Mouse (Mus musculus) stomach, embryonic 15.5 days (tissue): ENCODE data around the gene 1700013F07Rik. TPM values are rescaled to one million over a fixed set of nuclear protein-coding genes. Genes with fewer than 3 reads are reported as not detected.

Source experiments
- ATAC-seq: fragments of 200-750 bp; cut with Nextera tagmentation; 2 replicates; pipeline ENCODE4 v1.8.0; 2017; ENCODE audit warnings: low read depth, moderate number of reproducible peaks, moderate TSS enrichment; ENCODE audit not compliant: insufficient read depth, low FRiP score
- H3K27ac ChIP-seq: fragments of 300-500 bp; sonication (generic); 2 replicates; pipeline ENCODE4 v1.5.1; 2015; ENCODE audit warnings: mild to moderate bottlenecking, inconsistent platforms
- H3K27me3 ChIP-seq: fragments of 300-500 bp; sonication (generic); replicated peaks from 2 replicates; pipeline ENCODE4 v1.6.1; 2015; ENCODE audit warnings: inconsistent platforms
- H3K36me3 ChIP-seq: fragments of 300-500 bp; sonication (generic); 2 replicates; pipeline ENCODE4 v1.6.1; 2015; ENCODE audit warnings: inconsistent platforms
- H3K4me1 ChIP-seq: fragments of 300-500 bp; sonication (generic); 2 replicates; pipeline ENCODE4 v1.6.1; 2015; ENCODE audit warnings: inconsistent platforms
- H3K4me2 ChIP-seq: fragments of 300-500 bp; sonication (generic); 2 replicates; pipeline ENCODE4 v1.6.1; 2015; ENCODE audit warnings: mild to moderate bottlenecking, inconsistent platforms
- H3K4me3 ChIP-seq: fragments of 300-500 bp; sonication (generic); replicated peaks from 2 replicates; pipeline ENCODE4 v1.5.1; 2015; ENCODE audit warnings: inconsistent platforms
- H3K9ac ChIP-seq: fragments of 300-500 bp; sonication (generic); 2 replicates; pipeline ENCODE4 v1.6.1; 2015; ENCODE audit warnings: inconsistent platforms
- H3K9me3 ChIP-seq: fragments of 300-500 bp; sonication (generic); 2 replicates; pipeline ENCODE4 v1.6.1; 2016; ENCODE audit warnings: inconsistent platforms
- WGBS: fragments of 180-500 bp; shearing (Covaris S2); methylation state at CpG from one replicate; pipeline ENCODE4 v1.1.7; 2015; 5-methylcytosine and 5-hydroxymethylcytosine counted together
- polyA plus RNA-seq: library from polyadenylated mRNA; unstranded; fragments of >200 nt; fragmentation: Nextera tagmentation; extraction: Ambion mirVana; gene quantifications from 2 replicates; pipeline ENCODE4 v1.2.1, GENCODE M21; 2015

Gene 1700013F07Rik
- polyA plus RNA-seq, 1 experiment from 2014 or later: 0.41 TPM

GRCm38 (mm10) chr3:108513465-108513864 is 20.5 kb upstream of the 1700013F07Rik start:
- H3K9ac ChIP-seq: no peak overlapping the region
- no peaks in the 10 kb centered on the region for H3K36me3 ChIP-seq
- no peaks in the 10 kb centered on the region for H3K9me3 ChIP-seq
- no peak overlapping the region for H3K27ac ChIP-seq
- no peak for ATAC-seq
- H3K4me1 ChIP-seq: peaks cover 12% of the 10 kb centered on the region
- 67% methylated on average over 3 of the region's 3 CpGs for WGBS
- no peak overlapping the region for H3K4me3 ChIP-seq
- no peak overlapping the region for H3K4me2 ChIP-seq
- no peaks in the 10 kb centered on the region for H3K27me3 ChIP-seq

GRCm38 (mm10) chr3:108518276-108518675 is 15.7 kb upstream of the 1700013F07Rik start:
- H3K9me3 ChIP-seq: no peaks in the 10 kb centered on the region
- 46% methylated on average over 4 of the region's 4 CpGs for WGBS
- H3K4me3 ChIP-seq: no peak overlapping the region
- no peaks in the 10 kb centered on the region for H3K27me3 ChIP-seq
- H3K9ac ChIP-seq: no peak overlapping the region
- H3K36me3 ChIP-seq: no peaks in the 10 kb centered on the region
- H3K27ac ChIP-seq: no peak overlapping the region
- H3K4me2 ChIP-seq: no peak overlapping the region
- ATAC-seq: no peak
- no peaks in the 10 kb centered on the region for H3K4me1 ChIP-seq

- Histone ChIP-seq H3K9ac (no peak overlapping the region), H3K9me3 (no peaks in the 10 kb centered on the region), H3K27me3 (no peaks in the 10 kb centered on the region), H3K4me3 (no peak overlapping the region), H3K36me3 (no peaks in the 10 kb centered on the region), H3K27ac (no peak overlapping the region), H3K4me2 (no peak overlapping the region), H3K4me1 (no peaks in the 10 kb centered on the region)
- WGBS: 82% methylated on average over 4 of the region's 4 CpGs
- ATAC-seq: no peak
Measured at GRCm38 (mm10) chr3:108523415-108523814, 10.5 kb upstream of the 1700013F07Rik start.

GRCm38 (mm10) chr3:108528489-108528888 is 5.5 kb upstream of the 1700013F07Rik start:
- no peak overlapping the region for H3K4me3 ChIP-seq
- H3K27ac ChIP-seq: no peak overlapping the region
- 89% methylated on average over 8 of the region's 8 CpGs for WGBS
- no peaks in the 10 kb centered on the region for H3K36me3 ChIP-seq
- H3K9ac ChIP-seq: no peak overlapping the region
- no peaks in the 10 kb centered on the region for H3K27me3 ChIP-seq
- H3K4me1 ChIP-seq: no peaks in the 10 kb centered on the region
- no peaks in the 10 kb centered on the region for H3K9me3 ChIP-seq
- no peak overlapping the region for H3K4me2 ChIP-seq
- ATAC-seq: no peak

GRCm38 (mm10) chr3:108533114-108533885 is 650 bp upstream of the 1700013F07Rik start:
- H3K9ac ChIP-seq: no peak overlapping the region
- no peaks in the 10 kb centered on the region for H3K9me3 ChIP-seq
- WGBS: 52% methylated on average over 9 of the region's 9 CpGs
- no peaks in the 10 kb centered on the region for H3K36me3 ChIP-seq
- H3K4me2 ChIP-seq: no peak overlapping the region
- peak; percentile 75 for ATAC-seq
- H3K27ac ChIP-seq: peak overlapping the region; percentile 70
- peaks cover 8% of the 10 kb centered on the region for H3K4me1 ChIP-seq
- no peak overlapping the region for H3K4me3 ChIP-seq
- H3K27me3 ChIP-seq: peaks cover 7% of the 10 kb centered on the region; the same call in 1 of the 2 replicates

GRCm38 (mm10) chr3:108535896-108536516 is 2.1 kb downstream of the 1700013F07Rik start:
- Histone ChIP-seq H3K4me3 (peak overlapping the region; percentile 38), H3K27ac (no peak overlapping the region), H3K4me2 (peak overlapping the region; percentile 69), H3K36me3 (no peaks in the 10 kb centered on the region), H3K9ac (no peak overlapping the region), H3K27me3 (peaks cover 7% of the 10 kb centered on the region; the same call in 1 of the 2 replicates), H3K9me3 (no peaks in the 10 kb centered on the region), H3K4me1 (peaks cover 8% of the 10 kb centered on the region)
- 11% methylated on average over 15 of the region's 15 CpGs for WGBS
- ATAC-seq: no peak

- H3K27me3 ChIP-seq: peaks cover 7% of the 10 kb centered on the region; the same call in 1 of the 2 replicates
- WGBS: under 1% methylated on average over 34 of the region's 35 CpGs
- peak; percentile 72; the same call in 1 of the 2 replicates for ATAC-seq
- no peak within 1 kb of the TSS for H3K9ac ChIP-seq
- H3K4me3 ChIP-seq: peak within 1 kb of the TSS; percentile 38
- no peaks in the 10 kb centered on the region for H3K36me3 ChIP-seq
- H3K9me3 ChIP-seq: no peaks in the 10 kb centered on the region
- peaks cover 8% of the 10 kb centered on the region for H3K4me1 ChIP-seq
- peak within 1 kb of the TSS; percentile 69 for H3K4me2 ChIP-seq
- H3K27ac ChIP-seq: no peak within 1 kb of the TSS
Measured at GRCm38 (mm10) chr3:108536517-108537260, 2.7 kb downstream of the 1700013F07Rik start, which contains the start of gene 5330417C22Rik. Gene 5330417C22Rik (minus strand): TSS chr3:108536536.

- no peak; the same call in 1 of the 2 replicates for ATAC-seq
- H3K4me3 ChIP-seq: peak overlapping the region; percentile 19
- H3K27ac ChIP-seq: no peak overlapping the region
- no peak overlapping the region for H3K9ac ChIP-seq
- peaks cover 7% of the 10 kb centered on the region; the same call in 1 of the 2 replicates for H3K27me3 ChIP-seq
- peaks cover 8% of the 10 kb centered on the region for H3K4me1 ChIP-seq
- no peaks in the 10 kb centered on the region for H3K9me3 ChIP-seq
- peak overlapping the region; percentile 57 for H3K4me2 ChIP-seq
- no peaks in the 10 kb centered on the region for H3K36me3 ChIP-seq
- WGBS: 3% methylated on average over 17 of the region's 17 CpGs
Measured at GRCm38 (mm10) chr3:108537303-108537702, 3.4 kb downstream of the 1700013F07Rik start.

- H3K36me3 ChIP-seq: no peaks in the 10 kb centered on the region
- peaks cover 3% of the 10 kb centered on the region; the same call in 1 of the 2 replicates for H3K4me1 ChIP-seq
- no peaks in the 10 kb centered on the region for H3K27me3 ChIP-seq
- H3K9ac ChIP-seq: no peak overlapping the region
- H3K9me3 ChIP-seq: no peaks in the 10 kb centered on the region
- WGBS: 82% methylated on average over 11 of the region's 11 CpGs
- no peak overlapping the region for H3K4me2 ChIP-seq
- H3K27ac ChIP-seq: no peak overlapping the region
- ATAC-seq: no peak
- no peak overlapping the region for H3K4me3 ChIP-seq
Measured at GRCm38 (mm10) chr3:108542299-108542698, 8.3 kb downstream of the 1700013F07Rik start.

- H3K36me3 ChIP-seq: peaks cover 19% of the 10 kb centered on the region
- under 1% methylated on average over 26 of the region's 42 CpGs for WGBS
- H3K4me3 ChIP-seq: peak overlapping the region; percentile 89
- H3K4me2 ChIP-seq: peak overlapping the region; percentile 77
- peak; percentile 68; the same call in 1 of the 2 replicates for ATAC-seq
- peak overlapping the region; percentile 99 for H3K9ac ChIP-seq
- H3K9me3 ChIP-seq: no peaks in the 10 kb centered on the region
- H3K27me3 ChIP-seq: no peaks in the 10 kb centered on the region
- H3K4me1 ChIP-seq: peaks cover 4% of the 10 kb centered on the region; the same call in 1 of the 2 replicates
- peak overlapping the region; percentile 89 for H3K27ac ChIP-seq
Measured at GRCm38 (mm10) chr3:108554111-108554561, 20.2 kb downstream of the 1700013F07Rik start.

- WGBS: 16% methylated on average over 21 of the region's 22 CpGs
- H3K9ac ChIP-seq: peak overlapping the region; percentile 99
- no peaks in the 10 kb centered on the region for H3K9me3 ChIP-seq
- H3K4me2 ChIP-seq: peak overlapping the region; percentile 77
- H3K4me3 ChIP-seq: peak overlapping the region; percentile 89
- peaks cover 4% of the 10 kb centered on the region; the same call in 1 of the 2 replicates for H3K4me1 ChIP-seq
- peaks cover 19% of the 10 kb centered on the region for H3K36me3 ChIP-seq
- no peaks in the 10 kb centered on the region for H3K27me3 ChIP-seq
- peak overlapping the region; percentile 89 for H3K27ac ChIP-seq
- ATAC-seq: peak; percentile 97
Measured at GRCm38 (mm10) chr3:108554587-108555312, 20.8 kb downstream of the 1700013F07Rik start.
